Mouse (Mus musculus): ENCODE measurements at regions not wholly inside any gene's neighbourhood (a gene's known extent, or its start where the extent isn't known, plus 50 kb on each side); places are given as distances from the start of the nearest gene placed in this dataset.

GRCm38 (mm10) chr10:19530056-19530455, 61.7 kb upstream of the Ifngr1 start:
- intact Hi-C loops (cut with DNase I): no loop called here
- DNase-seq (ENCODE audit: low spot score in 2 of 2): no peak

GRCm38 (mm10) chr10:19531452-19531851, 60.3 kb upstream of the Ifngr1 start:
- intact Hi-C loops (cut with DNase I): no loop called here
- DNase-seq (ENCODE audit: low spot score in 2 of 2): no peak

- DNase-seq (ENCODE audit: low spot score in 2 of 2): no peak
- intact Hi-C loops (cut with DNase I): no loop called here
These were observed 59.0 kb upstream of the Ifngr1 start for GRCm38 (mm10) chr10:19532790-19533189.

GRCm38 (mm10) chr10:19533846-19534245, 57.9 kb upstream of the Ifngr1 start:
- intact Hi-C loops (cut with DNase I): no loop called here
- DNase-seq (ENCODE audit: low spot score in 2 of 2): no peak

Data from left cerebral cortex, postnatal 36 days (tissue).